Mouse (Mus musculus): ENCODE results near the gene Anapc2. TPM values are rescaled to one million over a fixed set of nuclear protein-coding genes. Genes with fewer than 3 reads are reported as not detected.

Gene Anapc2
- polyA plus RNA-seq, 1 experiment, result 2.1 TPM

DNA sequence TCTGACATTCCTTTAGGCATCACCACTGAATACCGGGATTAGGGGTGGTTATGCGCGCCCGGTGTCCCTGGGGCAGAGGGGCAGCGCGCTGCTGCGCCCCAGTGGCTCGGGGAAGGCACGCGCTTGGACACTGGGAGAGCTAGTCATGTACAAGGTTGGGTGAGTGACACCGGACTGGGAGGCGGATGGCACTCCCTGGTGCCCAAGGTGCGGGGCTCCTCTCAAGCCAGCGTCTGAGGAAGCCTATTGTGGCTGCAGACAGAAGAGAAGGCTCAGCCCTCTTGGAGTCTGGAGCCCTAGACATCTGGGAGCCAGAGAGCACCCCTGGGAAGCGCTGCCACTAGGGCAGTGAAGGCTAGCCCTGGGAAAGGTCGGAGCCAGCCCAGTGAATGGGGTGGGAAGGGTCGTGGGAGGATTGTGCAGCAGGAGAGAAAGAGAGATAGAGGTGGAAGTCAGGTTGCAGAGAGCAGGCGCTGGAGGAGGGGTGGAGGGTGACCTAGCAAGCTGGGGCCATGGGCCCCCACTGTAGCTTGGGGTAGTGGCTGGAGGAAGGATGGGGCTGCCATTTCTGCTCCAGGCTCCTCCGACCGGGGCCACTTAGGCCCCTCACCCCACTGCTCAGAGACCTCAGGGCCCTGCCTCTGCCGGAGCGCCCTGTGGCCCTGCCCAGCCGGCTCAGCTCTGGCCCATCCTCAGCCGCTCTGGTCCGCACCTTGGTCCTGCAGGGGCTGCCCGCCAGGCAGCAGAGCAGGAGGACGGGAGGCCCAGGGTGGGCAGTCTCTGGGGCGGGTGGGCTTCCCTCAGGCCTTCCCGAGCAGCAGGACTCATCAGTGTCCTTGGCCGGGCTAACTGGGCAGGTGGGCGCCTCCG, 19.1 kb downstream of the Anapc2 start:
- Histone ChIP-seq H3K4me3 (replicated peaks) (no peak overlapping the region), H3K4me1 (ENCODE audit: control insufficient read depth) (peaks cover 18% of the 10 kb centered on the region), H3K9me3 (ENCODE audit: control insufficient read depth, low read length) (peaks cover 3% of the 10 kb centered on the region; the same call in 1 of the 2 replicates), H3K36me3 (ENCODE audit: control insufficient read depth) (peaks cover under 1% of the 10 kb centered on the region), H3K27me3 (ENCODE audit: control insufficient read depth) (peaks cover 85% of the 10 kb centered on the region)
- TF ChIP-seq GATA1 (IDR thresholded peaks at IDR 0.05; ENCODE audit: low read length) (no peak), TAL1 (IDR thresholded peaks at IDR 0.05; ENCODE audit: low read length) (no peak)

DNA sequence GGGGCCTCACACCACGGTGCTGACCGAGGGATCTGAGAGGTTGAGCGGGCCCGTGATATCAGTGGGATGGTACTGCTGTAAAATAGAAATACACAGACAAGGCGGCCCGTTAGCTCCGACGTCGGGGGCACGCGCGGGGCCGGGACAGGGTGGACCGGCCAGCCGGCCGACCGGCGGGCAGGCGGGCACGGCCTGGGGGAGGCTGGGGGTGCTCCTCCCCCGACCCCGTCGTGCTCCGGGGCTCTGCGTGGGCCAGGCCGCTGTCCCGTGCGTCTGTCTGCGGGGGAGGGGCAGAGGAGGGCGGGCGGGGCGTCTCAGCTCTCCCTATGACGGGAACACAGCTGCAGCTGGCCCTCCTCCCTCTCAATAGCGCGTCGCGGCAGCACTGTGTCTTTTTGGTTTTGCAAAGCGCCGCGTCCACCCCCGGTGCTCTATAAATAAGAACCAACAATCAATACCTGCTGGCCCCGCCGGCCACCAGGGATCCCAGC, 19.8 kb downstream of the Anapc2 start:
- no peak overlapping the region for H3K4me3 ChIP-seq (replicated peaks)
- peaks cover 92% of the 10 kb centered on the region for H3K27me3 ChIP-seq (ENCODE audit: control insufficient read depth)
- TF ChIP-seq TAL1 (IDR thresholded peaks at IDR 0.05; ENCODE audit: low read length), result no peak
- no peak for TF ChIP-seq GATA1 (IDR thresholded peaks at IDR 0.05; ENCODE audit: low read length)
- H3K4me1 ChIP-seq (ENCODE audit: control insufficient read depth), result peaks cover 11% of the 10 kb centered on the region
- H3K9me3 ChIP-seq (ENCODE audit: control insufficient read depth, low read length), result peaks cover 3% of the 10 kb centered on the region; the same call in 1 of the 2 replicates
- H3K36me3 ChIP-seq (ENCODE audit: control insufficient read depth), result no peaks in the 10 kb centered on the region

DNA sequence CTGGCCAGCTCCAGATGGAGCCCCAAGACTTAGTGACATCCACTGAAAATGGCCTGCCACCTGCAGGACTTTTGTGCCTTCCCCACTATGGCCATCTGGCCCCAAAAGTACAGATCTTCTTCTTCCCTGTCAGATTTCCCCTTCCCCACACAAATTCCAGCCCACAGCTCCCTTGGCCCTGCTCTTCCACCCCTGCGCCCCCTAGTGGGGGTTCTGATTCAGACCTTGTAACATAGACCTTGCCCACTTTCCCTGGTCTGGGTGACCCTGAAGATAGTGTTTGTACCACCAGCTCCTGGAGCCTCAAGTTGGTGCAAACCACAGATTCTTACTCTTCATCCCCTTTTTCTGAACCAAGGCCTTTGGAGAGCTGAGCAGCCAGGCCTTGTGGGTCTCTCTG, 20.6 kb downstream of the Anapc2 start:
- H3K4me1 ChIP-seq (ENCODE audit: control insufficient read depth), result peaks cover 6% of the 10 kb centered on the region
- TF ChIP-seq GATA1 (IDR thresholded peaks at IDR 0.05; ENCODE audit: low read length), result no peak
- TF ChIP-seq TAL1 (IDR thresholded peaks at IDR 0.05; ENCODE audit: low read length), result no peak
- peaks cover 3% of the 10 kb centered on the region; the same call in 1 of the 2 replicates for H3K9me3 ChIP-seq (ENCODE audit: control insufficient read depth, low read length)
- H3K27me3 ChIP-seq (ENCODE audit: control insufficient read depth), result peaks cover 98% of the 10 kb centered on the region
- no peaks in the 10 kb centered on the region for H3K36me3 ChIP-seq (ENCODE audit: control insufficient read depth)
- no peak overlapping the region for H3K4me3 ChIP-seq (replicated peaks)

DNA sequence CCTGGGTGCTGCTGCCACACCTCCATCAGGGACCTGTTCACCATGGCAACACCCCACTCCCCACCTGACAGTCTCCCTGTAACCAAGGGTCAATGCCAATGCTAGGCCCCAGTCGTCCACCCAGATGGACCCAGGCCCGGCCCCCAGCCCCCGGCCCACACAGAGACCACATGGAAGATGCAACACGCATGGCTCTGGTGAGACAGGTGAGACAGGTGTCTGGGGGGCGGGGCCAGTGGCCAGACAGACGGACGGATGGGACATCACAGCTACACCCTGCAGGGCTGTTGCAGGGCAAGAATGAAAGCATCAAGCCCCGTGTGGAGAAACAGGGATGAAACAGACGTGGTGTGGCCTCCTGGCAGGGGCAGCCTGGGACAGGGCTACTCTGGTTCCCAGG, 21.4 kb downstream of the Anapc2 start:
- Histone ChIP-seq H3K9me3 (ENCODE audit: control insufficient read depth, low read length) (peaks cover 3% of the 10 kb centered on the region; the same call in 1 of the 2 replicates), H3K4me1 (ENCODE audit: control insufficient read depth) (peaks cover 3% of the 10 kb centered on the region), H3K27me3 (ENCODE audit: control insufficient read depth) (peaks cover 90% of the 10 kb centered on the region), H3K4me3 (replicated peaks) (no peak overlapping the region), H3K36me3 (ENCODE audit: control insufficient read depth) (no peaks in the 10 kb centered on the region)
- no peak for TF ChIP-seq TAL1 (IDR thresholded peaks at IDR 0.05; ENCODE audit: low read length)
- TF ChIP-seq GATA1 (IDR thresholded peaks at IDR 0.05; ENCODE audit: low read length), result no peak

DNA sequence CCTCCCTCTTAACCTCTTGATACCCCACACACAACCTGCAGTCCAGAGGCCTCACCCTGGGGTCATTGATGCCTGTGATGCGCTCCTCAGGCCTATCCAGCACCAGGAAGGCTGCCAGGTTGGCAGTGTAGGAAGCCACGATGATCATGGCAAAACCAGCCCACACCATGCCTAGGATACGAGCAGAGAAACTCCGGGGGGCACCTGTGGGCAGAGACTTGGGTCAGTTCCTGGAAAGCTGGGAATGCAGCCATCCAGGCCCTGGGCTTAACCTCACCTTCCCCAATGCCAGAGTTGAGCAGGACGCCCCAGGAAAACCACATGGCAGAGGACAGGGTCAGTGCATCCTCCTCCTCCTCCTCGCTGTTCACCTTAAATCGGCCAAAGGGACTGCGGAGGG, 24.8 kb downstream of the Anapc2 start:
- Histone ChIP-seq H3K9me3 (ENCODE audit: control insufficient read depth, low read length) (no peaks in the 10 kb centered on the region), H3K4me3 (replicated peaks) (no peak overlapping the region), H3K27me3 (ENCODE audit: control insufficient read depth) (peaks cover 60% of the 10 kb centered on the region), H3K4me1 (ENCODE audit: control insufficient read depth) (no peaks in the 10 kb centered on the region; the same call in none of the 2 replicates), H3K36me3 (ENCODE audit: control insufficient read depth) (no peaks in the 10 kb centered on the region)
- no peak for TF ChIP-seq TAL1 (IDR thresholded peaks at IDR 0.05; ENCODE audit: low read length)
- TF ChIP-seq GATA1 (IDR thresholded peaks at IDR 0.05; ENCODE audit: low read length), result no peak

DNA sequence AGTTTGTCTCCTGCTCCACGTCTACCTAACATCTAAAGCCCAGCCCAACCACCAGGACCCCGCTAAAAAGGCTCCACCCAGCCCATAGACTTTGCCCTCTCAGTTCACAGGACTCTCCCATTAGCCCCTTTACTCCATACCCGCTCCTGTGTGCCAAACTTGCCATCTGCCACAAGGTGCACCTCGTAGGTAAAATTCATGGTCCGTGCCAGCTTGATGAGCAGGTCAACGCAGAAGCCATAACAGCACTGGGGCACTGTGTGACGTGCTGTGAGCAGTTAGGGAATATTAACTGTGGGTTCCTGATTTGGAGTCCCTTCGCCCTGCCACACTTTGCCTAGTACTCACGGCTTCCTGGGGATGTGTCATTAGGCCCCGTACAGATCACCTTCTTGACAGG, 25.8 kb downstream of the Anapc2 start:
- Histone ChIP-seq H3K27me3 (ENCODE audit: control insufficient read depth) (peaks cover 55% of the 10 kb centered on the region), H3K4me1 (ENCODE audit: control insufficient read depth) (no peaks in the 10 kb centered on the region), H3K9me3 (ENCODE audit: control insufficient read depth, low read length) (no peaks in the 10 kb centered on the region), H3K36me3 (ENCODE audit: control insufficient read depth) (no peaks in the 10 kb centered on the region), H3K4me3 (replicated peaks) (no peak overlapping the region)
- no peak for TF ChIP-seq GATA1 (IDR thresholded peaks at IDR 0.05; ENCODE audit: low read length)

DNA sequence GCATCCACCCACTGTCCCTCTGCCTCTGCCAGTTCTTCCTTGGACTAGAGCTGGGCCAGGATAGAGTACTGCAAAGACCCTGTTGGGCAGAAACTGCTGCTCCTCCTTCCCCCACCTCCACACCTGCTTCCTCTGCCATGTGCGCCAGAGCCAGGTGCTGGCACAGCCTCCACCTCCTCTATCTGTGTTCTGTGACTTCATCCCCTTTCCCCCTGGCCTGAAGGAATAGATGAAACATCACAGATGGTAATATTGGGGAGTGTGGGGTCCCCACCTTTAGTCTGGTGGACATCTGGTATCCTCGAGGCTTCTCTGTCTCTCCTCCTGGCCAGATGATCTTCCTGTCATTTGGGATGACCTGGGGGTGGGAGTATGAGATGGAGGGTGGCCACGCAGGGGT, 31.2 kb downstream of the Anapc2 start:
- H3K4me3 ChIP-seq (replicated peaks), result no peak overlapping the region
- TF ChIP-seq TAL1 (IDR thresholded peaks at IDR 0.05; ENCODE audit: low read length) (no peak), GATA1 (IDR thresholded peaks at IDR 0.05; ENCODE audit: low read length) (no peak)
- peaks cover 9% of the 10 kb centered on the region for H3K4me1 ChIP-seq (ENCODE audit: control insufficient read depth)
- no peaks in the 10 kb centered on the region for H3K9me3 ChIP-seq (ENCODE audit: control insufficient read depth, low read length)
- no peaks in the 10 kb centered on the region for H3K36me3 ChIP-seq (ENCODE audit: control insufficient read depth)
- H3K27me3 ChIP-seq (ENCODE audit: control insufficient read depth), result peaks cover 60% of the 10 kb centered on the region

DNA sequence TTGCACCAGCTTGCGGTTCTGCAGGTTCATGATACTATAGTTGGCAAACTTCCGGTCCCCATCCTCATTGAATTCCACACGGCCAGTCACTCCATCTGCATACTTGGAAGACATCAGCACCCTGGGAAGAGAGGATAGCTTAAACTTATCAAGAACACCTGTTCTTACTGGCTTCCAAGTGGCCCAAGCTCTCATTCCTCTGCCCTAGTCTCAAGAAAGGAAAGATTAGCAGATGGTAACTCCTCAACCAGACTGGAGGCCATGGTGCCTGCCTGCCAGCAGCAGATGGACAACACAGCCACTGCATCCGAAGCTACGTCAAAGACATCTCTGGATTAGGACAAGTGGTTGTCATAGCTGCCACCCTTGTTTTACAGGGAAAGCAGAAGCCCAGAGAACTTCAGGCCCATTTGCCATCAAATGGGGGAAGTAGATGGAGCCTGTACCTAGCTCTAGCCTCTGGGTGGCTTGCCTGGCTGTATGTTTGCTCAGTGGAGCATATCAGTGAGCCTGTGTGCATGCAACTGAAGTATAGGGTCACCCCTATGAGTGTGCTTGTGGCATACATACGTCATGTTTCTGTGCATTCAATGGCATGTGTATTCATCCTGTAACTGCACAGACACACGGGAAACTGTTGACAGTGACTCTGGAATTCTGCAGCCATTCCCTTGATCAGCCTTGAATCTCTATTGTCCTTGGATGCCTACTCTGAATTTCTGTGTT, 31.8 kb downstream of the Anapc2 start:
- no peak for TF ChIP-seq TAL1 (IDR thresholded peaks at IDR 0.05; ENCODE audit: low read length)
- no peak for TF ChIP-seq GATA1 (IDR thresholded peaks at IDR 0.05; ENCODE audit: low read length)
- Histone ChIP-seq H3K36me3 (ENCODE audit: control insufficient read depth) (no peaks in the 10 kb centered on the region), H3K4me1 (ENCODE audit: control insufficient read depth) (peaks cover 9% of the 10 kb centered on the region), H3K4me3 (replicated peaks) (no peak overlapping the region), H3K9me3 (ENCODE audit: control insufficient read depth, low read length) (no peaks in the 10 kb centered on the region), H3K27me3 (ENCODE audit: control insufficient read depth) (peaks cover 66% of the 10 kb centered on the region)

Measured in erythroblast, embryonic 14.5 days (primary cell).